Mouse (Mus musculus) heart, postnatal 0 days (tissue): ENCODE data around the gene Gpbar1. TPM values are rescaled to one million over a fixed set of nuclear protein-coding genes. Genes with fewer than 3 reads are reported as not detected.

Source experiments
- ATAC-seq: fragments of 200-750 bp; cut with Nextera tagmentation; 2 replicates; pipeline ENCODE4 v1.8.0; 2017; ENCODE audit warnings: low read depth, moderate number of reproducible peaks, moderate library complexity; ENCODE audit not compliant: insufficient read depth
- DNase-seq: peaks from one replicate; pipeline ENCODE4 v3.0.0-alpha.2; 2016; ENCODE audit warnings: low spot score
- H3K27ac ChIP-seq: fragments of 300-500 bp; sonication (generic); 2 replicates; pipeline ENCODE4 v1.5.1; 2014; ENCODE audit warnings: low read depth, mild to moderate bottlenecking
- H3K27me3 ChIP-seq: fragments of 300-500 bp; sonication (generic); 2 replicates; pipeline ENCODE4 v1.6.1; 2014; ENCODE audit warnings: low read length, mixed read lengths; ENCODE audit not compliant: control insufficient read depth, insufficient read depth
- H3K36me3 ChIP-seq: fragments of 300-500 bp; sonication (generic); replicated peaks from 2 replicates; pipeline ENCODE4 v1.6.1; 2014; ENCODE audit warnings: low read length, mixed read lengths; ENCODE audit not compliant: control insufficient read depth, insufficient read depth
- H3K4me1 ChIP-seq: fragments of 300-500 bp; sonication (generic); 2 replicates; pipeline ENCODE4 v1.6.1; 2014; ENCODE audit warnings: antibody characterized with exemption; ENCODE audit not compliant: control insufficient read depth, insufficient read depth
- H3K4me2 ChIP-seq: fragments of 300-500 bp; sonication (generic); 2 replicates; pipeline ENCODE4 v1.6.1; 2014; ENCODE audit warnings: low read depth, mild to moderate bottlenecking, low read length, moderate library complexity
- H3K4me3 ChIP-seq: fragments of 300-500 bp; sonication (generic); 2 replicates; pipeline ENCODE4 v1.5.1; 2014; ENCODE audit warnings: low read depth, low read length
- H3K9ac ChIP-seq: fragments of 300-500 bp; sonication (generic); replicated peaks from 2 replicates; pipeline ENCODE4 v1.6.1; 2014; ENCODE audit warnings: low read depth, low read length, mixed read lengths
- H3K9me3 ChIP-seq: fragments of 300-500 bp; sonication (generic); replicated peaks from 2 replicates; pipeline ENCODE4 v1.6.1; 2016; ENCODE audit warnings: low read length; ENCODE audit not compliant: control insufficient read depth
- CTCF ChIP-seq: IDR thresholded peaks from 2 replicates; pipeline ENCODE4 v1.5.1; 2016; ENCODE audit warnings: antibody characterized with exemption, control low read depth, low read depth
- EP300 ChIP-seq: IDR thresholded peaks from 2 replicates; pipeline ENCODE4 v1.6.1; 2016; ENCODE audit warnings: antibody characterized with exemption, low read depth
- WGBS: fragments of 180-500 bp; shearing (Covaris S2); extraction: QIAGEN DNeasy Blood & Tissue Kit; methylation state at CpG from one replicate; pipeline ENCODE4 v1.1.7; 2014; 5-methylcytosine and 5-hydroxymethylcytosine counted together
- polyA plus RNA-seq: library from polyadenylated mRNA; unstranded; fragments of >200 nt; fragmentation: Nextera tagmentation; extraction: Ambion mirVana; gene quantifications from 2 replicates; pipeline ENCODE4 v1.2.1, GENCODE M21; 2015
- total RNA-seq: library from RNA; depleted of rRNA; stranded (reverse); fragments of >200 nt; gene quantifications from 2 replicates; pipeline ENCODE4 v1.2.3, GENCODE M21; 2014; ENCODE audit warnings: low replicate concordance

Gene Gpbar1
- total and polyA plus RNA-seq, 2 experiments from 2014 or later = 0.22 TPM; not detected in 1

GRCm38 (mm10) chr1:74277883-74278537, 340 bp upstream of the Gpbar1 start:
- Histone ChIP-seq H3K9me3 (no peaks in the 10 kb centered on the region), H3K27me3 (no peaks in the 10 kb centered on the region), H3K4me3 (no peak overlapping the region), H3K4me1 (peaks cover 20% of the 10 kb centered on the region), H3K9ac (no peak overlapping the region), H3K4me2 (no peak overlapping the region), H3K36me3 (peaks cover 40% of the 10 kb centered on the region), H3K27ac (no peak overlapping the region)
- TF ChIP-seq EP300 = no peak
- no peak for TF ChIP-seq CTCF
- no peak for DNase-seq
- WGBS = 59% methylated on average over 8 of the region's 8 CpGs
- ATAC-seq = no peak

DNA sequence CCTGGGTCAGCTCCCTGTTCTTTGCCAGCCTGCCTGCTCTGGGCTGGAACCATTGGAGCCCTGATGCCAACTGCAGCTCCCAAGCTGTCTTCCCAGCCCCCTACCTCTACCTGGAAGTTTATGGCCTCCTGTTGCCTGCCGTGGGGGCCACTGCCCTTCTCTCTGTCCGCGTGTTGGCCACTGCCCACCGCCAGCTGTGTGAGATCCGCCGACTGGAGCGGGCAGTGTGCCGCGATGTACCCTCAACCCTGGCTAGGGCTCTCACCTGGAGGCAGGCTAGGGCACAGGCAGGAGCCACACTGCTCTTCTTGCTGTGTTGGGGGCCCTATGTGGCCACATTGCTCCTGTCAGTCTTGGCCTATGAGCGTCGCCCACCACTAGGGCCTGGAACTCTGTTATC, 638 bp downstream of the Gpbar1 start:
- H3K27me3 ChIP-seq = no peaks in the 10 kb centered on the region

DNA sequence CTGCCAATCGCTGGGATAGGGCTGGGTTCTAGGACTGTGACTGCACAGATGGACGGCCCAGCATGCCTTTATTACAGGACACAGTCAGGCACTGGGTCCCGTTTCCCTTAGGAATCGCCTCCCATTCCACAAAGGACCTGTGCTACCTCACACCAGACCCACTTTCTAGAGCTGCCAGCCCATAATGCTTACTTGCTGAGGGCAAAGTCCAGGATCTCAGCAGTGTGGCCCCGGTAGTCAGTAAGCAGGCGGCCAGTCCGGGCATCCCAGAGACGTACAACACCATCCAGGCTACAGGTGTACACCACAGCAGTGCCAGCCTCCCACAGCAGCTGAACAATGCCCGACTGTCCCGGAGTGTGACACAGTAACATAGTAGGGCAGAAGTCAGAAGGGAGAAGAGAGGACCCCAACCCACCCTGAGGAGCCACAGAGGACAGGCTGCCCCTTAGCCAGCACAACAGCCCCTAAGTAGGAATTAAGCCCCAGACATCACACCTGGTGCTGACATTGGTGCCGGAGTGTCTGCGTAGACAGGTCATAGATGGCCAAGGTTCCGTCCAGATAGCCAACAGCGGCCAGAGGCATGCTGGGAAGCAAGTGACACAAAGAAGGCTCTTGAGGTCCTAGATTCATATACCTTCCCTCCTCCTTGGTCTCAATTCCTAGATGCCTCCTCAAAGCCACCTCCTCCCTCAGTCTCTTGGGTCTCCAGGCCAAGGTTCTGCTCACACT, 2.4 kb downstream of the Gpbar1 start:
- ATAC-seq (no peak), DNase-seq (no peak)
- Histone ChIP-seq H3K36me3 (peaks cover 43% of the 10 kb centered on the region), H3K9me3 (no peaks in the 10 kb centered on the region), H3K4me3 (no peak overlapping the region), H3K9ac (no peak overlapping the region), H3K4me1 (peaks cover 14% of the 10 kb centered on the region), H3K27me3 (no peaks in the 10 kb centered on the region), H3K4me2 (no peak overlapping the region), H3K27ac (no peak overlapping the region)
- 90% methylated on average over 14 of the region's 14 CpGs for WGBS
- TF ChIP-seq EP300 (no peak), CTCF (no peak)

More for the DNA sequence above, 638 bp downstream of the Gpbar1 start:
- H3K4me2 ChIP-seq = no peak overlapping the region
- no peak overlapping the region for H3K4me3 ChIP-seq
- no peaks in the 10 kb centered on the region for H3K9me3 ChIP-seq
- DNase-seq (no peak), ATAC-seq (no peak)
- H3K4me1 ChIP-seq = peaks cover 25% of the 10 kb centered on the region
- H3K9ac ChIP-seq = no peak overlapping the region
- peaks cover 43% of the 10 kb centered on the region for H3K36me3 ChIP-seq
- no peak overlapping the region for H3K27ac ChIP-seq
- TF ChIP-seq CTCF (no peak), EP300 (no peak)
- 89% methylated on average over 11 of the region's 11 CpGs for WGBS

- ATAC-seq = no peak
- peaks cover 18% of the 10 kb centered on the region for H3K4me1 ChIP-seq
- H3K27me3 ChIP-seq = no peaks in the 10 kb centered on the region
- H3K4me3 ChIP-seq = no peak overlapping the region
- no peak overlapping the region for H3K4me2 ChIP-seq
- no peaks in the 10 kb centered on the region for H3K9me3 ChIP-seq
- H3K36me3 ChIP-seq = peaks cover 43% of the 10 kb centered on the region
- no peak for TF ChIP-seq CTCF
- TF ChIP-seq EP300 = no peak
- DNase-seq = no peak
- no peak overlapping the region for H3K27ac ChIP-seq
- H3K9ac ChIP-seq = no peak overlapping the region
- 98% methylated on average over 2 of the region's 2 CpGs for WGBS
Measured at GRCm38 (mm10) chr1:74281372-74281771, 3.0 kb downstream of the Gpbar1 start.

DNA sequence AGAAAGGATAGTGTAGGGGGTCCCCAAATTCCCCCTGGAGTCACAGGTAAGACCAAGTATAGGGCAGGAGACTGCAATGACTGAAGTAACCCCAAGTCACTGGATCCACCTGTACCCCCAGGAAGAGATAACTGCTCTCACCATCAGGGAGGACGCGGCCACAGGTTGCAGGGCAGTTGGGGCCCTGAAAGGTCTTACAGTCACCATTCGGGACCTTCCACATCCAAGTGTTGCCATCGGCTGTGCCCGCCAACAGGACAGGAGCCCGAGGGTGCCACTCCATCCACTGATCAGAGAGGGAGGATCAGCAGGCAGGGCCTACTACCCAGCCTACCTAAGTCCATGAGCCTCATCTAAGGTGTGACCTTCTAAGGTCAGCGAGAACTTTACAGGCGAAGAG, 3.5 kb downstream of the Gpbar1 start:
- no peaks in the 10 kb centered on the region for H3K9me3 ChIP-seq
- H3K36me3 ChIP-seq = peaks cover 43% of the 10 kb centered on the region
- H3K9ac ChIP-seq = no peak overlapping the region
- H3K27ac ChIP-seq = no peak overlapping the region
- H3K4me1 ChIP-seq = peaks cover 13% of the 10 kb centered on the region
- H3K27me3 ChIP-seq = no peaks in the 10 kb centered on the region
- 96% methylated on average over 8 of the region's 8 CpGs for WGBS
- H3K4me3 ChIP-seq = no peak overlapping the region
- no peak for TF ChIP-seq CTCF
- no peak for ATAC-seq
- no peak for DNase-seq
- no peak overlapping the region for H3K4me2 ChIP-seq
